Mouse (Mus musculus): ENCODE results near the gene E130114P18Rik. TPM values are rescaled to one million over a fixed set of nuclear protein-coding genes. Genes with fewer than 3 reads are reported as not detected.

The E130114P18Rik gene
- polyA plus RNA-seq, 1 experiment, result not detected

- Histone ChIP-seq H3K36me3 (ENCODE audit: control insufficient read depth, insufficient read depth, low read length) (0 out of 2 replicates have a peak, but pooled peaks cover 1% of the 10 kb centered on the region), H3K4me3 (ENCODE audit: low read depth, low read length) (no peak overlapping the region), H3K27me3 (ENCODE audit: control insufficient read depth, insufficient read depth, low read length) (no peaks in the 10 kb centered on the region), H3K4me1 (ENCODE audit: control insufficient read depth, insufficient read depth, insufficient read length, low read length) (no peaks in the 10 kb centered on the region), H3K27ac (ENCODE audit: insufficient read depth, low read depth, low read length) (no peak overlapping the region)
- TF ChIP-seq CTCF (IDR thresholded peaks at IDR 0.05; ENCODE audit: extremely low read depth, insufficient read length, insufficient replicate concordance, low read depth, low read length) (no peak), POLR2A (IDR thresholded peaks at IDR 0.05; ENCODE audit: low read depth, low read length) (no peak)
- WGBS, result 80% methylated on average over 7 of the region's 7 CpGs
Observed at GRCm38 (mm10) chr4:97805896-97806808, 28.3 kb upstream of the E130114P18Rik start.

DNA sequence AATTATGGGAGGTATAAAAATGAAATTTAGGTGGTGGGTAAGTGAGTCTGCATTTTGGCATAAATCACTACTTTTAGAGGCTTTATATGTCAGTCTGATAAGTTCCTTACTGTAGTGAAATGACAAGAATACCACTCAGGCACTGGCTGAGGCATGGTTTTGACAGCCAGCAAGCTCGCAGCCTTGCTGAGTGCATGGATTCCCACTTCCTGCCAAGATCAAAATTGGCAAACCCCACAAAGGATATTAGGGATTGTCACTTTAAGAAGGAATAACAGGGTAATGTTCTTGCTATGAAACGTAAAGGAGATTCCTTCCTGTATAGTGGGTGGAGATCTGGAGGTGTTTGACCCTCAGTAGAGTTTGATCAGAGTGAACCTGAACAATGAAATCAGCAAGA is 27.4 kb upstream of the E130114P18Rik start:
- WGBS, result 37% methylated on average over 2 of the region's 2 CpGs
- no peak overlapping the region for H3K4me3 ChIP-seq (ENCODE audit: low read depth, low read length)
- no peak overlapping the region for H3K27ac ChIP-seq (ENCODE audit: insufficient read depth, low read depth, low read length)
- no peaks in the 10 kb centered on the region for H3K27me3 ChIP-seq (ENCODE audit: control insufficient read depth, insufficient read depth, low read length)
- H3K4me1 ChIP-seq (ENCODE audit: control insufficient read depth, insufficient read depth, insufficient read length, low read length), result no peaks in the 10 kb centered on the region
- TF ChIP-seq CTCF (IDR thresholded peaks at IDR 0.05; ENCODE audit: extremely low read depth, insufficient read length, insufficient replicate concordance, low read depth, low read length), result no peak
- no peak for TF ChIP-seq POLR2A (IDR thresholded peaks at IDR 0.05; ENCODE audit: low read depth, low read length)
- 0 out of 2 replicates have a peak, but pooled peaks cover 1% of the 10 kb centered on the region for H3K36me3 ChIP-seq (ENCODE audit: control insufficient read depth, insufficient read depth, low read length)

GRCm38 (mm10) chr4:97804638-97805037 is 26.8 kb upstream of the E130114P18Rik start:
- WGBS, result 89% methylated on average over 5 of the region's 5 CpGs
- Histone ChIP-seq H3K4me1 (ENCODE audit: control insufficient read depth, insufficient read depth, insufficient read length, low read length) (no peaks in the 10 kb centered on the region), H3K36me3 (ENCODE audit: control insufficient read depth, insufficient read depth, low read length) (0 out of 2 replicates have a peak, but pooled peaks cover 1% of the 10 kb centered on the region), H3K27ac (ENCODE audit: insufficient read depth, low read depth, low read length) (no peak overlapping the region), H3K4me3 (ENCODE audit: low read depth, low read length) (no peak overlapping the region), H3K27me3 (ENCODE audit: control insufficient read depth, insufficient read depth, low read length) (no peaks in the 10 kb centered on the region)
- TF ChIP-seq CTCF (IDR thresholded peaks at IDR 0.05; ENCODE audit: extremely low read depth, insufficient read length, insufficient replicate concordance, low read depth, low read length) (no peak), POLR2A (IDR thresholded peaks at IDR 0.05; ENCODE audit: low read depth, low read length) (no peak)

DNA sequence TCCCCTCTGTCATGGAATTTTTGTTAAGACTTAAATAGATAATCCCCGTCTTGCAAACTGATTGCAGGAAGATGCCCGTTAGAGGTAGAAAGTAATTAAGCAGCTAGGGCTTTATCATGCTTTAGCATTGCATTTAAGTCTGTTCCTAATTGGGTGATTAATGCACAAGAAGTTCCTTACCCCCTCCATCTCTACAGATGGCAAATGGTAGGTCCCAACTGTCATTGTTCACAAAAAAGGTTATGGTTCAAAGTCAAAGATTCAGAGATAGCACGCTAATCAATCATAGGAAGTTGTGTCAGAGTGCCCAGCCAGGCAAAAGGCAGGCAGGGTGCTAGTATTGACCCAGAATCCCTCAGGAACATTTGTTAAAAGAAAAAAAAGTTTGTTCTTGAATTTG is 25.9 kb upstream of the E130114P18Rik start:
- Histone ChIP-seq H3K4me3 (ENCODE audit: low read depth, low read length) (no peak overlapping the region), H3K4me1 (ENCODE audit: control insufficient read depth, insufficient read depth, insufficient read length, low read length) (no peaks in the 10 kb centered on the region), H3K27me3 (ENCODE audit: control insufficient read depth, insufficient read depth, low read length) (no peaks in the 10 kb centered on the region), H3K36me3 (ENCODE audit: control insufficient read depth, insufficient read depth, low read length) (0 out of 2 replicates have a peak, but pooled peaks cover 1% of the 10 kb centered on the region), H3K27ac (ENCODE audit: insufficient read depth, low read depth, low read length) (no peak overlapping the region)
- TF ChIP-seq CTCF (IDR thresholded peaks at IDR 0.05; ENCODE audit: extremely low read depth, insufficient read length, insufficient replicate concordance, low read depth, low read length) (no peak), POLR2A (IDR thresholded peaks at IDR 0.05; ENCODE audit: low read depth, low read length) (no peak)
- WGBS, result 44% methylated on average over 3 of the region's 3 CpGs

DNA sequence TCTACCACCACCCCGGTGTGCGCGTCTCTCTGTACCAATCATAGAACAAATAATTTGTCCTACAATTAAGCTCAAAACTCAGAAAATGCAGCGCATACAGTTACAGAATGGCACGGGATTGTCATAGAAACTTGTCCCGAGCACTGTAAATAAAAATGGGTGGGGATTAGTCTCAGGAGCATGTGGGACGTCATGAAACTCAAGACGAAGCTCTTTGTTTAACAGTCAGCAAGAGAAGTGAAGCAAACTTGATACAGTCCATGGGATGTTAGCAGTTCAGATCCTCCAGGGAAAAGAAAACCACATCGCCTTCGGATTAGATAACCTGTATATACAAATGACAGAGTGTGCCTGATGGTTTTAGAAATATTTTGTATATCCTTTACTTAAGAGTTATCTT is 18.6 kb upstream of the E130114P18Rik start:
- Histone ChIP-seq H3K36me3 (ENCODE audit: control insufficient read depth, insufficient read depth, low read length) (peaks cover 5% of the 10 kb centered on the region; the same call in 1 of the 2 replicates), H3K27me3 (ENCODE audit: control insufficient read depth, insufficient read depth, low read length) (no peaks in the 10 kb centered on the region), H3K4me3 (ENCODE audit: low read depth, low read length) (no peak overlapping the region), H3K27ac (ENCODE audit: insufficient read depth, low read depth, low read length) (no peak overlapping the region), H3K4me1 (ENCODE audit: control insufficient read depth, insufficient read depth, insufficient read length, low read length) (no peaks in the 10 kb centered on the region)
- TF ChIP-seq POLR2A (IDR thresholded peaks at IDR 0.05; ENCODE audit: low read depth, low read length), result no peak
- no peak for TF ChIP-seq CTCF (IDR thresholded peaks at IDR 0.05; ENCODE audit: extremely low read depth, insufficient read length, insufficient replicate concordance, low read depth, low read length)
- 66% methylated on average over 10 of the region's 10 CpGs for WGBS

GRCm38 (mm10) chr4:97795957-97796356 is 18.1 kb upstream of the E130114P18Rik start:
- WGBS, result 80% methylated on average over 5 of the region's 5 CpGs
- H3K4me3 ChIP-seq (ENCODE audit: low read depth, low read length), result no peak overlapping the region
- no peaks in the 10 kb centered on the region for H3K27me3 ChIP-seq (ENCODE audit: control insufficient read depth, insufficient read depth, low read length)
- TF ChIP-seq CTCF (IDR thresholded peaks at IDR 0.05; ENCODE audit: extremely low read depth, insufficient read length, insufficient replicate concordance, low read depth, low read length) (no peak), POLR2A (IDR thresholded peaks at IDR 0.05; ENCODE audit: low read depth, low read length) (no peak)
- no peak overlapping the region for H3K27ac ChIP-seq (ENCODE audit: insufficient read depth, low read depth, low read length)
- H3K4me1 ChIP-seq (ENCODE audit: control insufficient read depth, insufficient read depth, insufficient read length, low read length), result no peaks in the 10 kb centered on the region
- peaks cover 5% of the 10 kb centered on the region; the same call in 1 of the 2 replicates for H3K36me3 ChIP-seq (ENCODE audit: control insufficient read depth, insufficient read depth, low read length)

DNA sequence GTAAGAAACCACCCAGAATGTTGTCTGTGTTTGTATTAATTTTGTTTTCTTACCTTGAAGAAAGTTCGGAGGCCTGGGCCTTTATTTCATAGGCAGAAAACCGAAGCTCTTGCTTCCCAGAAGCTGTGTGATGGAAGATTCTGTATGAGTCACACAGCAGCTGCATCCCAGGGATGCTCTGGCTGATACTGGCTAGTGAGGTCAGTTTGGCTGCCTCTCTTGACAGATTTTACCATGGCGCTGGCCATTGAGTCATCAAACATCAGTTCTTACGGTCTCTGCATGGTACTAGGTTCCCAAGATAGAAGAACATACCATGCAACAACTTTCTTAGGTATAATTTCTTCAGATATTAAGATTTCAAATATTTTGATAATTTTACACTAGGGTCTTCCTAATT is 17.0 kb upstream of the E130114P18Rik start:
- TF ChIP-seq POLR2A (IDR thresholded peaks at IDR 0.05; ENCODE audit: low read depth, low read length), result no peak
- TF ChIP-seq CTCF (IDR thresholded peaks at IDR 0.05; ENCODE audit: extremely low read depth, insufficient read length, insufficient replicate concordance, low read depth, low read length), result no peak
- no peaks in the 10 kb centered on the region for H3K27me3 ChIP-seq (ENCODE audit: control insufficient read depth, insufficient read depth, low read length)
- H3K27ac ChIP-seq (ENCODE audit: insufficient read depth, low read depth, low read length), result no peak overlapping the region
- H3K4me1 ChIP-seq (ENCODE audit: control insufficient read depth, insufficient read depth, insufficient read length, low read length), result no peaks in the 10 kb centered on the region
- peaks cover 5% of the 10 kb centered on the region; the same call in 1 of the 2 replicates for H3K36me3 ChIP-seq (ENCODE audit: control insufficient read depth, insufficient read depth, low read length)
- 79% methylated on average over 4 of the region's 4 CpGs for WGBS
- no peak overlapping the region for H3K4me3 ChIP-seq (ENCODE audit: low read depth, low read length)

Data from small intestine, adult 2 months (tissue).